Mouse (Mus musculus): ENCODE measurements around the gene Gfpt1.

- no peak for TF ChIP-seq POLR2A (IDR thresholded peaks at IDR 0.05; ENCODE audit: low read depth, low read length)
- TF ChIP-seq CTCF (IDR thresholded peaks at IDR 0.05; ENCODE audit: borderline replicate concordance, insufficient read depth, low read length) = no peak
Observed at GRCm38 (mm10) chr6:87005577-87005976, 37.1 kb upstream of the Gfpt1 start.
